Mouse (Mus musculus): ENCODE data around the gene Gm45785. TPM values are rescaled to one million over a fixed set of nuclear protein-coding genes. Genes with fewer than 3 reads are reported as not detected.

Gene Gm45785
- polyA plus RNA-seq (2012; ENCODE audit: low replicate concordance) = not detected in 2 replicates

DNA sequence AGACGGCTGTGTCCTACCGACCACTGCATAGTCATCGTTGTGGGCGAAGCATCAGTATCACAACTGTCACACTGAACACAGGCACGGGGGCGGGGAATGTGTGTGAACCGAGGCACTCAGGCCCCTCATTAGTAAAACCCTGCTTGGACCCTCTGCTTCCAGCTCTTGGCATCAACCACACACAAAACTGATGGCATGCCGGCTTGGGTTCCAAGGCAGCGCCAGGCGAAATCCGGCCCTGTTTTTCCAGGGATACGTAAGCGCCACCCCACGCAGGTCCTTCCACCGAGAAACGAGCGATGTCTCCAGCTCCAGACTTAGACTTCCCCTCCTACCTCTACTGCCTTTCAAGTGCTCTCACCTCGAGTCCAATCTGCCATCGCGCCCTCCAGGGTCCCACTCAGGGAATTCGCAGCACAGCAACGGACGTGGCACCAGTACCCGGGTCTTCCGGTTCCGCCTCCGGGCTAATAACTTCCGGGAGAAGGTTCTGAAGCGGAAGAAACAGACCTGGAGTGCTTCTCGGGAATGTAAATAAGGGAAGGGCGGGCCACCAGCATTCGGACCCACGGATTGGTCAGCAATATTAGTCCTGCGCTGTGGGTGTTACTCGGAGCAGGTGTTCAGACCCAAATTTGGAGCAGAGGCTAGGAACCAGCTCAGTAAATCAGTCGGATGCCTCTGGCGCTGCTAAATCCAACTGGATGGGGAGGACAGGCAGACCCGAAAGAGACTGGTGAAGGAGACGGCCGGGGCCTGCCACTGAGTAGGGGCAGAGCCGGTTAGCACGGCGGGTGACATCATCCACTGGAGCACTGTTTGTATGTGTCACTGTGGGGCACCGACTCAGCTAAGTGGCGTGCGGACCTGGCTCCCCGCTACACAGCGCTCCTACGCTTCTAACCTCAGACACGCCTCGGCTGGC is at the start of gene Gm45785:
TSS of gene Gm45785 (minus strand) at position 472 of the 925 bp plus-strand sequence.

DNA sequence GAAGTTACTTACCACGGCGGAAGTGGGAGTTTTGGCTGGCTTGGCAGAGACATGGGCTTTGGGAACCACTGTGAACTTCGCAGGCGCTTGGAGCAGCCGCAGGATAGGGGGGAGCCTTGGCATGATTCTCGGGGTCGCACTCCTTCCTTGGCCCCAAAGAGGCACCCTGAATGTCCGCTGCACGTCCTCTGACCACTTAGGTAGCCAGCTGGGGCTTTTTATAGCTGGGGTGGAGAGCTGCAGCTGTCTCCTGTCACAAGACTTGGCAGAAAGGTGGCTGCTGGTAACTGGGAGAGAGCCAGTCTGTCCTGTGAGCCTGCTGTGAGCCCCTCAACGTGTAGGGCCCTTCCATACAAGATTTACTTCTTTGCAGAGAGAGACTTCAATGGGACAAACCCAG is 44.1 kb upstream of the Gm45785 start, which contains the start of gene Cox8b:
TSS of gene Cox8b (minus strand) at position 227 of the 400 bp plus-strand sequence.

DNA sequence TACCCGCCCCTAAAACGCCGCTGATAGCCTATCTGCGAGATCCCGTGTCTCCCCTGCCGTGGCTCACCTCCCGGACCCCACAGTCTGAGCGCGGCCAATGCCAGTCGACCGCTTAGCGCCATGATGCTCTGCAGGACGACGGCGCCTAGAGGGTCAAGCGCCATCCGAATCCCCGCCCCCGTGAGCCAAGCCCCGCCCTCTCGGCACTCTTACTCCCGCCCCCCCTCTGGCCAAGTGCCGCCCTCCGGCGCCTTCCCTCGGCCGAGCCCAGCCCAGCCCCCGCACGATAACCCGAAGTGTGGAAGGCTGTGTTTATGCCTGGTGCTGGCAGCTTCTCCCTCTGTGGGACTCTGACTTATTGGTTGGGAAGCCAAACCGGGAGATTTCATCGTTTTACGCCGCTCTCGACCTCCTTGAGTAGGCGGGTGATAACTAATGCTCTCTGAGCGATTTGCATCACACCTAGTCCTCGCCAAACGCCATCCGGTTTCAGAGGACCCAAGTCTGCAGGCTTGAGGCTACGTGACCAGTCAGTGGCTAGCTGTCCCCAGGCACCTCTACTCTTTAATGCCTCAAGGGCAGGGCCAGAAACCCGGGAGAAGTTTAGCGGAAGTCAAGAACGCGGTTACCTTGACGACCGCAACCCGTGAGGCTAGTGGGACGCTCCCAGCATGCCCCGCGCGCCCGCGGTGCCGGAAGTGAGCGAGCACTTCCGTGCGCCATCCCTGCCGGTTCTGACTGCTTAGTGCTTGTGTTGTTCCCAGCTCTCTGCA is 25.8 kb upstream of the Gm45785 start, which contains the start of the genes Psmd13 and Sirt3:
TSS of gene Psmd13 (plus strand) at position 273 of the 773 bp plus-strand sequence.
TSS of gene Sirt3 (minus strand) at position 614 of the 773 bp plus-strand sequence.

DNA sequence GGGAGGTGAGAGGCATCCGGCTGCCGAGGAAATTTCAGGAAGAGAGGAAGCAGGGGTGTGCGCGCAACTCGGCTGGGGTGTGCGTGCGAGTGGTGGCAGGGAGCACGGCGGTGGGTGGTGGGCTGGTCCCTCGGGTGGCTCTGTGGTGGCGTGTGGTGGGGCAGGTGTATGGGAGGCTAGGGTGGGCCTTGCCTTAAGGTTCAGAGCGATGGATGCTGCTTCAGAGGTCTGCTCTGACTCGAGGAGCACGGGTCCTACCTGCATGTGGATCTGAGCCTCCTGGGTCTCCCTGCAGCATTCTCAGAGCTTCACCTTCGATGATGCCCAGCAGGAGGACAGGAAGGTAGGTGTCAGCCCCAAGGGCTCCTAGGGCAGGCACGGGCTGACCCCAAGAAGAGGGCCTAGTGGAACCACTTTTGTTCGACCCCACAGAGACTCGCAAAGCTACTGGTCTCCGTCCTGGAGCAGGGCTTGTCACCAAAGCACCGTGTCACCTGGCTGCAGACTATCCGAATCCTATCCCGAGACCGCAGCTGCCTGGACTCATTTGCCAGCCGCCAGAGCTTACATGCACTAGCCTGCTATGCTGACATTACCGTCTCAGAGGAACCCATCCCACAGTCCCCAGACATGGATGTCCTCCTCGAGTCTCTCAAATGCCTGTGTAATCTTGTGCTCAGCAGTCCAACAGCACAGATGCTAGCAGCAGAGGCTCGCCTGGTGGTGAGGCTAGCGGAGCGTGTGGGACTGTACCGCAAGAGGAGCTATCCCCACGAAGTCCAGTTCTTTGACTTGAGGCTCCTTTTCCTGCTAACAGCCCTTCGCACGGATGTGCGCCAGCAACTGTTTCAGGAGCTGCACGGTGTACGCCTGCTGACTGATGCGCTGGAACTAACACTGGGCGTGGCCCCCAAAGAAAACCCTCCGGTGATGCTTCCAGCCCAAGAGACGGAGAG is 1.7 kb upstream of the Gm45785 start, which contains the start of gene Bet1l:
TSS of gene Bet1l (minus strand) at position 28 of the 956 bp plus-strand sequence.

DNA sequence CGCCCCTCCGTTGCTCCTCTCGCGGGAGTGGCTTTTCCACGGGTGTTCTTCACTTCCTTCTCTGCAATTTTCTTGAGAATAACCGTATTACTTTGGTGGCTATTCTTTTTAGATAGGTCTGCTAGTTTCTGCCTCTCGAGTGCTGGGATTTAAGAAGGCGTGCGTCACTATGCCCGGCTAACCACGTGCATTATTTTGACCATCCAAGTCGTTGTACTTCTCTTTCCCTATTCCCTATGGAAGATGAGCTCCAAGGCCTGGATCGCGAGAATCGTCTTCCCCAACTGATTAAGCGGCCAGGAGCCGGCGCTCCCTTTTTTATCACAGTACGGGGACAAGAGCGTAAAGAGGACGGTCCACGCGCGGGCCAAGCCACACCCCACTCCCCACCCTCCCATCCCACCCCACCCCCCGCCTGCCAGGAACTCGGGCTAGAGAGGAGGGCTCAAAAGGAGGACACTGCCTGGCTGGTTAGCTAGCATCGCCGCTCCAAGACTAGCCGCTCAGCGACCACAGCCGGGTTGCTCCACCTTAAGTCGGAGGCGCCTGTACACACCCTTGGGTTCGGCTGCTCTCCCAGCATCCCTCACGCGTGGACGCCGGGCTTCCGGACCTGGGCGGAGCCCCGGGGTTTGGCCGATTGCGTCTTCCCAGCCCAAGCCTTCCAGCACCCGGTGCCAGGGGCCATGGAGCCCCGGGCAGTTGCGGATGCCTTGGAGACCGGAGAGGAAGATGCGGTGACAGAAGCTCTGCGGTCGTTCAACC is 836 bp upstream of the Gm45785 start, which contains the start of gene Ric8a:
TSS of gene Ric8a (plus strand) at position 173 of the 765 bp plus-strand sequence.

DNA sequence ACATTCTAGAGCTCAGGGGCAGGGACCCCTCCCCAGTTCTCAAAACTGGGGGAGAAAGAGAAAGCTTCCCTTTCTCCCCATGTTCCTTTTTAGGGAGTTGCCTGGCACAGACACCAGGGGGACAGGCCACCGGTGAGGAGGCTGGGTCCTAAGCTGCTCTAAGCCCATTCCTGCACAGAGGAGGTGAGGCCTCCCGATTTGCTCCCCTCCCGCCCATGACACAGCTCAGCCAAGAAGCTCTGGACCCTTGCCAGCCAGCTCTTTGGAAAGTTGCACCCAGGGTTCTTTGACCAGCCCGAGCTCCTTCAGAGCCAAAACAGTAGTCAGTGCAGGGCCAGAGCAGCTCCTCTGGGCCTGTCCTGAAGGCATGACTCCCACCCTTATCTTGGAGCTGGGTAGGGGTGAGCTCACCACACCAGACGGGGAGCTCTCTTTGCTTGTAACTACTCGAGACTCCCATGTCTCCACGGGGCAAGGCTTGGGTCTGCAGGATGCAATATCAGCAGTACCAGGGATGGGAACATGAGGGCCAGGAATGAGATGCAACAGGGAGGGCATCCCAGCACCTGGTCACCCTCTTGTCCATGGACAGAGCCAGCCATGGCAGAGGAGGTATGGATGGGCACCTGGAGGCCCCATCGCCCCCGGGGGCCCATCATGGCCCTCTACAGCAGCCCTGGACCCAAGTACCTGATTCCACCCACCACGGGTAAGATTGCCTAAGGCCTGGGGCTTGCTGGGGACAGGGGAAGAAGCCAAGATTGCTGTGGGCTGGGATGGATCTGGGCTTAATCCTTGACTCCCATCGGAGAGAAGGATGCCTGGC is 8.2 kb downstream of the Gm45785 start, which contains the start of gene Odf3:
TSS of gene Odf3 (plus strand) at position 51 of the 826 bp plus-strand sequence.

DNA sequence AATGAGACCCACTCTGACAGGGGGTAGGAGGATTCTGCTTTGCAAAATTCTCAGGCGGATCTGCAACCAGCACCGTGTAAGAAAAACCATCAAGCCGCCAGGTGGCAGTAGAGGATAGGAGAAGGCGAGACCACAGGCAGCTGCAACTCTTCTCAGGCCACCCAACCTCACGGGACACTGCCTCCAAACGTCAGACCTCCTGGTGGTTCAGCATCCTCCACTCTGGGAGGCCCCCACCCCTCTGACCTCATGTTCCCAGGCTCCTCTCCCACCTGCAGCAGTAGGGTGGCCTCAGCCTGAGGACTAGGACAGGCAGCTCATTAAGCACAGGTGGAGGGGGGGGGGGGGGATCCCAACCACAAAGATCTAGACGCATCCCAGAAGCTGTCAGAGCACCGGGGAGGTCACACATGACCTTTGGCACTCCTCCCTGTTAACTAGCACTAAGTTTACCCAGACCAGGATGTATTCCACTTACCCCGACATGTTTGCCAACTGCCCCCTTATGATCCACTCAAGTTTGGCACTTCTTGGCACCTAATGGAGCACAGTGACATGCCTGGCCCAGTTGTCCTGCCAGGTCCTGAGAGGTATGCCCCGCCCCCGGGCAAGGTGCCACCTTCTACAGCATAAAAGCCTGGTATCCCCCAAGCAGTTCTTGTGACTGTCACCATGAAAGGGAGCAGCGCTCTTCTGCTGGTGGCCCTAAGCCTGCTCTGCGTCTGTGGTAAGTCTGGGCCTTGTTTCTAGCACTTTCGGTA is 11.0 kb downstream of the Gm45785 start, which contains the start of gene Scgb1c1:
TSS of gene Scgb1c1 (plus strand) at position 643 of the 761 bp plus-strand sequence.

DNA sequence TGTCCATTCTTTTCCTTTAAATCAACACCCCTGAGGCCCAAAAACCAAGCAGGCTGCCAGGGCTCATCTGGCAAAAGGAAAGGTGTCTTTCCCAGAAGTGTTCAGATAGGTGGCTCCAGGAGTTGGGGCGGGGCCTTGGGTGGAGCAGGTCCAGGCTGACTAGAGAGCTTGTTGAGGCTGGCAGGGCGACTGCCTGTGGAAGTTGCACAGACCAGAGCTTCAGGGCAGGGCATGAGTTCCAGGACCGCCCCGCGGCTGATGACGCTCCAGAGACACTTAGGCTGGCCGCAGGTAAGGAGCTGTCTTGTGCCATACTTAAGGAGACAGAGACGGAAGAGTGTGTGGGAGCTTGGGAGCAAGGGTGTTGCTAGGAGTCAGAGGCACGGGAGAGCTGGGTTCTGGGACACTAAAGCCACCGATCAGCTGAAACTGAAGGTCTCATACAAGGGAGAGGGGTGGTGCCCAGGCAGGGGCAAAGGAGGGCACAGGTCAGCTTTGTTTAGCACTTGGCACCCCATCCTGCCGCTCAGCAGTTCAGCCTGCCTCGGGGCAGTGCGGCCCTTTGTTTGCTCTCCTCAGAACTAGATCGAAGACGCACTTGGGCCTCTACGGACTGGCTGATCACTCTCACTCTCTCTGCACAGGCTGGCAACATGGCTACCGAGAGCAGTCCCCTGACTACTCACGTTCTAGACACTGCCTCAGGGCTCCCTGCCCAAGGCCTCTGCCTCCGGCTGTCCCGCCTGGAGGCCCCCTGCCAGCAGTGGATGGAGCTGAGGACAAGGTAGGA is 21.0 kb downstream of the Gm45785 start, which contains the start of gene Urah:
TSS of gene Urah (plus strand) at position 51 of the 790 bp plus-strand sequence.

DNA sequence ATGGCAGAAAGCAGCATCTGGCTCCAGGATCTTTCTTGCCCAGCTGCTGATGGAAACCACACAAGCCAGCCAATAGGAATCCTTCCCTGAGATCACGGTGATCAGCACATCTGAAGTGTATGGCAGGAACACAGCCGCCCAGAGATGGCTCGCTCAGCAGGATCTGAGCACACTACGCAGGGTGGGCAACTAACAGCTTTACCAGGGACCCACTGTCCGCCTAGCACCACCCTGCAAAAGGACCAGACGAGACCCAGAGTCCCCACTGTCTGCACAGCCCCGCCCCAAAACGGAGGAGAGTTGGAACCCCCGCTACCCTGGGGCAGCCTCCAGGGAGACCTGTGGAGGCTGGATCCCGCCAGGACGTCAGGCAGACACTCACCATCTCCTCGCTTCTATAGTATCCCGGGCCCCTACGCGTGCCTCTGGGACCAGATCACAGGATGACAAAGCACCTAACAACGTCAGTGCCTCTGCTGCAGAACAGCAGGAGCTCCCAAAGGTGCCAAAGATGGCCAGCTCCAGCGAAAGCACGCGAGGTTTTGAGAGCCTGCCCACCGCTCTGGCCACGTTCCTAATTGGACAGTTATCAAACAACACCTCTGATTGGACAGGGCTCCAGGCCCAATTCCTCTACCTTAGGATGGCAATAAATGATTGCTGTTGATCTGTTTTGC is 34.3 kb downstream of the Gm45785 start, which contains the start of gene Zfp941:
TSS of gene Zfp941 (minus strand) at position 526 of the 677 bp plus-strand sequence.

DNA sequence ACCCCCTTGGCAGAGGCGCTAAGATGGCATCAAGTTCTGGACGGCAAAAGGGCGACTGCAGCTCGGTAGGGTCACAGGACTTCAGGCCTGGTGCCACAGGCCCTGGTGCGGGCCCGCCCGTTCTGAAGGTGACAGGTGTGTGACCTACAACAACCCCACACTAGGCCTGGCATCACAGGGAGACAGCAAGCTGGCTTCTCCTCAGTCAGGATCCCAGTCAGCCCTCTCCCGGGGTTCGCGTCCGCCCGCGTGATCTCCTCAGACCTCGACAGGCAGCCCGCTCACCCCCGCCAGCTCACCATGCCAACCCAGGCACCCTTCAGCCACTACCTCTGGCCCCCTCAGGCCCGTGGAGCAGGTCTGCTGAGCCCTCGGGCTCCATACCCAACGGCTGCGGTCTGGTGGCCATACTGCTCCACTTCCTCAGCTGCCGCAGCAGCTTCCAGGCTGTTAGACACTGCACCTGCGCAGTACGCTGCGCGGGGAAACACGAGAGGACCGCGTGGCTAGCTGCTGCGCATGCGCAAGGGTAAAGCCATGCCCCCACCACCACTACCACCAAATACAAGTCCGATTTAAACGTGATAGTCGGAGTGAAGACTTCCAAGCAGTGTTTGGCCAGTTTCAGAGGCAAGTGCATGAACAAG is 68.6 kb downstream of the Gm45785 start, which contains the start of gene Syce1:
TSS of gene Syce1 (minus strand) at position 447 of the 647 bp plus-strand sequence.

Other genes starting within 250 kb of the Gm45785 start
- not detected in 2 replicates for gene Olfr61, start 227.4 kb downstream of the Gm45785 start, polyA plus RNA-seq (2012; ENCODE audit: low replicate concordance)
- not detected in 2 replicates for gene Olfr53, start 209.9 kb downstream of the Gm45785 start, polyA plus RNA-seq (2012; ENCODE audit: low replicate concordance)
- not detected in 2 replicates for gene Olfr539, start 196.4 kb downstream of the Gm45785 start, polyA plus RNA-seq (2012; ENCODE audit: low replicate concordance)
- not detected in 2 replicates for gene Olfr45, start 174.4 kb downstream of the Gm45785 start, polyA plus RNA-seq (2012; ENCODE audit: low replicate concordance)
- gene Olfr541, start 159.1 kb downstream of the Gm45785 start, polyA plus RNA-seq (2012; ENCODE audit: low replicate concordance) = not detected in 2 replicates
- not detected in 2 replicates for gene Cyp2e1, start 92.6 kb downstream of the Gm45785 start, polyA plus RNA-seq (2012; ENCODE audit: low replicate concordance)
- gene Syce1, start 68.5 kb downstream of the Gm45785 start, polyA plus RNA-seq (2012; ENCODE audit: low replicate concordance) = not detected in 2 replicates
- not detected in 2 replicates for gene Zfp941, start 34.2 kb downstream of the Gm45785 start, polyA plus RNA-seq (2012; ENCODE audit: low replicate concordance)
- not detected in 2 replicates for gene Urah, start 21.3 kb downstream of the Gm45785 start, polyA plus RNA-seq (2012; ENCODE audit: low replicate concordance)
- gene Scgb1c1, start 10.8 kb downstream of the Gm45785 start, polyA plus RNA-seq (2012; ENCODE audit: low replicate concordance) = not detected in 2 replicates
- gene Odf3, start 8.5 kb downstream of the Gm45785 start, polyA plus RNA-seq (2012; ENCODE audit: low replicate concordance) = not detected in 2 replicates
- 59.0 and 60.4 TPM in 2 replicates for gene Ric8a, start 626 bp upstream of the Gm45785 start, polyA plus RNA-seq (2012; ENCODE audit: low replicate concordance)
- gene Bet1l, start 1.2 kb upstream of the Gm45785 start, polyA plus RNA-seq (2012; ENCODE audit: low replicate concordance) = 1.6 and 5.5 TPM in 2 replicates
- gene Psmd13, start 25.6 kb upstream of the Gm45785 start, polyA plus RNA-seq (2012; ENCODE audit: low replicate concordance) = 24.5 and 69.2 TPM in 2 replicates
- 32.7 and 37.1 TPM in 2 replicates for gene Sirt3, start 26.0 kb upstream of the Gm45785 start, polyA plus RNA-seq (2012; ENCODE audit: low replicate concordance)
- not detected in 2 replicates for gene Cox8b, start 44.1 kb upstream of the Gm45785 start, polyA plus RNA-seq (2012; ENCODE audit: low replicate concordance)
- gene Nlrp6, start 64.6 kb upstream of the Gm45785 start, polyA plus RNA-seq (2012; ENCODE audit: low replicate concordance) = not detected in 2 replicates
- 8.1 and 14.9 TPM in 2 replicates for gene Pgghg, start 85.1 kb upstream of the Gm45785 start, polyA plus RNA-seq (2012; ENCODE audit: low replicate concordance)
- gene Ifitm5, start 94.0 kb upstream of the Gm45785 start, polyA plus RNA-seq (2012; ENCODE audit: low replicate concordance) = 0.58 TPM in 1 of 2 replicates, not detected in the other
- gene Gm45717, start 99.6 kb upstream of the Gm45785 start, polyA plus RNA-seq (2012; ENCODE audit: low replicate concordance) = not detected in 2 replicates
- gene Ifitm2, start 99.7 kb upstream of the Gm45785 start, polyA plus RNA-seq (2012; ENCODE audit: low replicate concordance) = 14.4 and 81.4 TPM in 2 replicates
- gene Ifitm1, start 110.9 kb upstream of the Gm45785 start, polyA plus RNA-seq (2012; ENCODE audit: low replicate concordance) = 1.1 and 10.3 TPM in 2 replicates
- gene Ifitm3, start 154.4 kb upstream of the Gm45785 start, polyA plus RNA-seq (2012; ENCODE audit: low replicate concordance) = 12.1 and 15.1 TPM in 2 replicates
- gene Ifitm6, start 161.6 kb upstream of the Gm45785 start, polyA plus RNA-seq (2012; ENCODE audit: low replicate concordance) = 0.77 TPM in 1 of 2 replicates, not detected in the other
- gene Gm17387, start 172.8 kb upstream of the Gm45785 start, polyA plus RNA-seq (2012; ENCODE audit: low replicate concordance) = not detected in 2 replicates
- gene B4galnt4, start 204.8 kb upstream of the Gm45785 start, polyA plus RNA-seq (2012; ENCODE audit: low replicate concordance) = 2.6 and 3.4 TPM in 2 replicates
- 5.0 and 6.6 TPM in 2 replicates for gene Pkp3, start 221.9 kb upstream of the Gm45785 start, polyA plus RNA-seq (2012; ENCODE audit: low replicate concordance)
- 10.6 and 20.3 TPM in 2 replicates for gene Sigirr, start 244.2 kb upstream of the Gm45785 start, polyA plus RNA-seq (2012; ENCODE audit: low replicate concordance)